Mouse (Mus musculus) embryonic fibroblast, embryonic 13.5 days (primary cell): Measurements from ENCODE around the gene Pax6.

Experiments used
- CTCF ChIP-seq: IDR thresholded peaks from 2 replicates; pipeline ENCODE4 v1.5.1; 2011; ENCODE audit warnings: mild to moderate bottlenecking, control low read depth, low read length, moderate library complexity, borderline replicate concordance; ENCODE audit not compliant: insufficient read depth
- POLR2A ChIP-seq: IDR thresholded peaks from 2 replicates; pipeline ENCODE4 v1.6.1; 2011; ENCODE audit warnings: low read depth, mild to moderate bottlenecking, control low read depth, low read length, moderate library complexity

GRCm38 (mm10) chr2:105686363-105687316 lies 17.9 kb downstream of the Pax6 start:
- TF ChIP-seq POLR2A (no peak), CTCF (no peak)
